Mouse (Mus musculus) hindbrain, embryonic 15.5 days (tissue): Measurements from ENCODE around the gene Chrna4. TPM values are rescaled to one million over a fixed set of nuclear protein-coding genes. Genes with fewer than 3 reads are reported as not detected.
A peak's percentile ranks its signal among the peaks of the same experiment; 100 is the strongest.

Source experiments
- ATAC-seq: fragments of 200-750 bp; cut with Nextera tagmentation; 2 replicates; pipeline ENCODE4 v1.8.0; 2017; ENCODE audit warnings: low read depth, moderate number of reproducible peaks, moderate TSS enrichment; ENCODE audit not compliant: low FRiP score
- H3K27ac ChIP-seq: fragments of 300-500 bp; sonication (generic); replicated peaks from 2 replicates; pipeline ENCODE4 v1.5.1; 2015; ENCODE audit warnings: mild to moderate bottlenecking, inconsistent platforms
- H3K27me3 ChIP-seq: fragments of 300-500 bp; sonication (generic); 2 replicates; pipeline ENCODE4 v1.6.1; 2015; ENCODE audit warnings: control low read depth, inconsistent platforms
- H3K36me3 ChIP-seq: fragments of 300-500 bp; sonication (generic); 2 replicates; pipeline ENCODE4 v1.6.1; 2015; ENCODE audit warnings: control low read depth, inconsistent platforms
- H3K4me1 ChIP-seq: fragments of 300-500 bp; sonication (generic); replicated peaks from 2 replicates; pipeline ENCODE4 v1.6.1; 2015; ENCODE audit warnings: control low read depth, inconsistent platforms
- H3K4me2 ChIP-seq: fragments of 300-500 bp; sonication (generic); 2 replicates; pipeline ENCODE4 v1.6.1; 2015; ENCODE audit warnings: moderate library complexity, mild to moderate bottlenecking, inconsistent platforms
- H3K4me3 ChIP-seq: fragments of 300-500 bp; sonication (generic); 2 replicates; pipeline ENCODE4 v1.5.1; 2015; ENCODE audit warnings: mild to moderate bottlenecking, inconsistent platforms
- H3K9ac ChIP-seq: fragments of 300-500 bp; sonication (generic); 2 replicates; pipeline ENCODE4 v1.6.1; 2015; ENCODE audit warnings: inconsistent platforms
- H3K9me3 ChIP-seq: fragments of 300-500 bp; sonication (generic); 2 replicates; pipeline ENCODE4 v1.6.1; 2016; ENCODE audit warnings: control low read depth, inconsistent platforms
- WGBS: fragments of 180-500 bp; shearing (Covaris S2); methylation state at CpG from one replicate; pipeline ENCODE4 v1.1.7; 2015; 5-methylcytosine and 5-hydroxymethylcytosine counted together
- polyA plus RNA-seq: library from polyadenylated mRNA; unstranded; fragments of >200 nt; fragmentation: Nextera tagmentation; extraction: Ambion mirVana; gene quantifications from 2 replicates; pipeline ENCODE4 v1.2.1, GENCODE M21; 2015

Chrna4 gene
- polyA plus RNA-seq, 1 experiment from 2014 or later: 40.7 TPM

- Histone ChIP-seq H3K27me3 (no peaks in the 10 kb centered on the region), H3K36me3 (no peaks in the 10 kb centered on the region), H3K9ac (no peak overlapping the region), H3K4me1 (peaks cover 23% of the 10 kb centered on the region), H3K4me2 (no peak overlapping the region), H3K27ac (no peak overlapping the region), H3K4me3 (no peak overlapping the region), H3K9me3 (no peaks in the 10 kb centered on the region)
- peak; percentile 73; the same call in 1 of the 2 replicates for ATAC-seq
- 15% methylated on average over 5 of the region's 5 CpGs for WGBS
These were observed 16.8 kb upstream of the Chrna4 start for GRCm38 (mm10) chr2:181060127-181060526.

- ATAC-seq: no peak
- WGBS: 33% methylated on average over 3 of the region's 3 CpGs
- no peak overlapping the region for H3K4me3 ChIP-seq
These were observed 14.8 kb upstream of the Chrna4 start for GRCm38 (mm10) chr2:181058193-181058592.

GRCm38 (mm10) chr2:181057341-181057740 lies 14.0 kb upstream of the Chrna4 start:
- peak; percentile 63; the same call in 1 of the 2 replicates for ATAC-seq

More at GRCm38 (mm10) chr2:181058193-181058592, 14.8 kb upstream of the Chrna4 start:
- H3K9ac ChIP-seq: no peak overlapping the region
- H3K27ac ChIP-seq: no peak overlapping the region
- no peaks in the 10 kb centered on the region for H3K9me3 ChIP-seq
- peaks cover 23% of the 10 kb centered on the region for H3K4me1 ChIP-seq
- no peaks in the 10 kb centered on the region for H3K27me3 ChIP-seq
- H3K36me3 ChIP-seq: no peaks in the 10 kb centered on the region
- H3K4me2 ChIP-seq: no peak overlapping the region

GRCm38 (mm10) chr2:181052171-181052570 lies 8.8 kb upstream of the Chrna4 start:
- 75% methylated on average over 1 of the region's 1 CpGs for WGBS
- Histone ChIP-seq H3K4me3 (no peak overlapping the region), H3K27me3 (no peaks in the 10 kb centered on the region), H3K9me3 (no peaks in the 10 kb centered on the region), H3K4me2 (no peak overlapping the region), H3K4me1 (peaks cover 10% of the 10 kb centered on the region), H3K9ac (no peak overlapping the region), H3K36me3 (no peaks in the 10 kb centered on the region), H3K27ac (no peak overlapping the region)
- no peak for ATAC-seq

More at GRCm38 (mm10) chr2:181057341-181057740, 14.0 kb upstream of the Chrna4 start:
- 29% methylated on average over 8 of the region's 8 CpGs for WGBS
- H3K27me3 ChIP-seq: no peaks in the 10 kb centered on the region
- H3K36me3 ChIP-seq: no peaks in the 10 kb centered on the region
- no peak overlapping the region for H3K4me2 ChIP-seq
- H3K27ac ChIP-seq: no peak overlapping the region
- no peak overlapping the region for H3K9ac ChIP-seq
- H3K9me3 ChIP-seq: no peaks in the 10 kb centered on the region
- H3K4me3 ChIP-seq: no peak overlapping the region
- H3K4me1 ChIP-seq: peaks cover 23% of the 10 kb centered on the region

GRCm38 (mm10) chr2:181048986-181049385 lies 5.6 kb upstream of the Chrna4 start:
- Histone ChIP-seq H3K4me2 (no peak overlapping the region), H3K4me3 (no peak overlapping the region), H3K27me3 (no peaks in the 10 kb centered on the region), H3K36me3 (no peaks in the 10 kb centered on the region), H3K4me1 (peaks cover 3% of the 10 kb centered on the region), H3K9me3 (no peaks in the 10 kb centered on the region), H3K27ac (no peak overlapping the region), H3K9ac (no peak overlapping the region)
- no peak for ATAC-seq
- WGBS: 78% methylated on average over 9 of the region's 9 CpGs

- Histone ChIP-seq H3K9ac (no peak overlapping the region), H3K4me1 (peaks cover 8% of the 10 kb centered on the region), H3K27ac (no peak overlapping the region), H3K4me3 (no peak overlapping the region), H3K36me3 (no peaks in the 10 kb centered on the region), H3K4me2 (no peak overlapping the region), H3K9me3 (no peaks in the 10 kb centered on the region), H3K27me3 (no peaks in the 10 kb centered on the region)
- WGBS: 32% methylated on average over 7 of the region's 7 CpGs
- no peak for ATAC-seq
These were observed 5.1 kb upstream of the Chrna4 start for GRCm38 (mm10) chr2:181048252-181048945.

- H3K27me3 ChIP-seq: no peaks in the 10 kb centered on the region
- ATAC-seq: no peak
- 10% methylated on average over 3 of the region's 3 CpGs for WGBS
- no peak overlapping the region for H3K4me3 ChIP-seq
- H3K36me3 ChIP-seq: no peaks in the 10 kb centered on the region
- H3K9me3 ChIP-seq: no peaks in the 10 kb centered on the region
- no peak overlapping the region for H3K4me2 ChIP-seq
- H3K9ac ChIP-seq: no peak overlapping the region
- H3K27ac ChIP-seq: no peak overlapping the region
- H3K4me1 ChIP-seq: peaks cover 37% of the 10 kb centered on the region
These were observed 655 bp upstream of the Chrna4 start for GRCm38 (mm10) chr2:181044001-181044400.

- Histone ChIP-seq H3K27me3 (no peaks in the 10 kb centered on the region), H3K4me1 (peaks cover 49% of the 10 kb centered on the region), H3K9ac (no peak overlapping the region), H3K4me2 (no peak overlapping the region), H3K27ac (peak overlapping the region; percentile 6), H3K4me3 (no peak overlapping the region), H3K36me3 (no peaks in the 10 kb centered on the region), H3K9me3 (no peaks in the 10 kb centered on the region)
- ATAC-seq: no peak
These were observed 970 bp downstream of the Chrna4 start for GRCm38 (mm10) chr2:181042376-181042775.

- Histone ChIP-seq H3K27ac (0 out of 2 replicates have a peak overlapping the region, but pooled peaks have one; percentile 21), H3K27me3 (no peaks in the 10 kb centered on the region), H3K9me3 (no peaks in the 10 kb centered on the region), H3K4me1 (peaks cover 52% of the 10 kb centered on the region), H3K4me3 (no peak overlapping the region), H3K9ac (no peak overlapping the region), H3K4me2 (no peak overlapping the region), H3K36me3 (no peaks in the 10 kb centered on the region)
- ATAC-seq: no peak
- 7% methylated on average over 7 of the region's 7 CpGs for WGBS
These were observed 1.4 kb downstream of the Chrna4 start for GRCm38 (mm10) chr2:181041941-181042340.

GRCm38 (mm10) chr2:181039356-181039680 lies 4.0 kb downstream of the Chrna4 start:
- H3K4me2 ChIP-seq: peak overlapping the region; percentile 88
- H3K9me3 ChIP-seq: no peaks in the 10 kb centered on the region
- peaks cover 52% of the 10 kb centered on the region for H3K4me1 ChIP-seq
- peak overlapping the region; percentile 66 for H3K9ac ChIP-seq
- 0 out of 2 replicates have a peak, but pooled peaks have one; percentile 12 for ATAC-seq
- H3K27me3 ChIP-seq: no peaks in the 10 kb centered on the region
- no peak overlapping the region for H3K27ac ChIP-seq
- H3K36me3 ChIP-seq: no peaks in the 10 kb centered on the region; the same call in 1 of the 2 replicates
- peak overlapping the region; percentile 69 for H3K4me3 ChIP-seq
- WGBS: under 1% methylated on average over 16 of the region's 16 CpGs

GRCm38 (mm10) chr2:181038644-181039355 lies 4.5 kb downstream of the Chrna4 start:
- Histone ChIP-seq H3K4me3 (peak overlapping the region; percentile 69), H3K9ac (peak overlapping the region; percentile 66), H3K4me2 (peak overlapping the region; percentile 88), H3K4me1 (peaks cover 47% of the 10 kb centered on the region), H3K27me3 (no peaks in the 10 kb centered on the region), H3K9me3 (no peaks in the 10 kb centered on the region), H3K27ac (peak overlapping the region; percentile 64), H3K36me3 (no peaks in the 10 kb centered on the region; the same call in 1 of the 2 replicates)
- 0 out of 2 replicates have a peak, but pooled peaks have one; percentile 12 for ATAC-seq
- WGBS: under 1% methylated on average over 54 of the region's 63 CpGs

GRCm38 (mm10) chr2:181036561-181036960 lies 6.8 kb downstream of the Chrna4 start:
- Histone ChIP-seq H3K9me3 (no peaks in the 10 kb centered on the region), H3K4me1 (peaks cover 25% of the 10 kb centered on the region), H3K9ac (no peak overlapping the region), H3K4me3 (no peak overlapping the region), H3K36me3 (no peaks in the 10 kb centered on the region; the same call in 1 of the 2 replicates), H3K4me2 (no peak overlapping the region), H3K27me3 (no peaks in the 10 kb centered on the region), H3K27ac (no peak overlapping the region)
- WGBS: 78% methylated on average over 6 of the region's 6 CpGs
- ATAC-seq: no peak
